Mouse (Mus musculus): ENCODE data around the gene Med16.

The Med16 gene

DNA sequence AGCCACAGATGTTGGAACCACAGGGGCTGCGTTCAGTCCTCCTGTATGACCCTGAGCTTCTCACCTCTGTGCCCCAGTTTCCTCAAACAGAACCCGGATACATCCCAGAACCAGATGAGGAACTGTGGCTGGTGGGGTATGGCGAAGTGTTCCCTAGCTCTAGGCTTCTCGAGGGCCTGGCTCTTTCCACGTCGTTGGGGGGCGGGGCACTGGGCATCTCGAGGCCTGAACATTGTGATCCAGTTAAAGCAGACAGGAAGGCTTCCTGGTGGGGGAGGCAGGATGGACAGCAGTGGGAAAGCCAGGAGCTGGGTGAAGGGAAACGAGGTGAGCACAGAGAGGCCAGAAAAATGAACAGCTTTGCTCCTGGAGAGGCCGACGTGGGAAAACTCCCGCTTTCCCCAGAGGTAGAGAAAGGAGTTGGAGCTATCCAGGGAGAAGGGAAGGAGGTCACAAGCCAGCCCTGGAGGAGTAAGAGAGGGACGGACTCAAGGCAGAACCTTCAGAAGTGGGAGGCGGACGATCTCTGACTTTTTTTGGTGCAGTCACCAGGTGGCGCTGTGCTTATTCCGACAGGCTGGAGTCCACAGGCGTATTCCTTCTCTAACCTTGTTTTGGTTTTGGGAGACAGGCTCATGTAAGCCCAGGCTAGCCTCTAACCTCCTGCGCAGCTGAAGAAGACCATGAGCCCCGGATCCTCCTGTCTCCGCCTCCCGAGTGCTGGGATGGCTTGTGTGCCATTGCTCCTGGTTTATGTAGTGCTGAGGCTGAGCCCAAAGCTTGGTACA is 25.2 kb downstream of the Med16 start:
- DNase-seq: peak; percentile 75

DNA sequence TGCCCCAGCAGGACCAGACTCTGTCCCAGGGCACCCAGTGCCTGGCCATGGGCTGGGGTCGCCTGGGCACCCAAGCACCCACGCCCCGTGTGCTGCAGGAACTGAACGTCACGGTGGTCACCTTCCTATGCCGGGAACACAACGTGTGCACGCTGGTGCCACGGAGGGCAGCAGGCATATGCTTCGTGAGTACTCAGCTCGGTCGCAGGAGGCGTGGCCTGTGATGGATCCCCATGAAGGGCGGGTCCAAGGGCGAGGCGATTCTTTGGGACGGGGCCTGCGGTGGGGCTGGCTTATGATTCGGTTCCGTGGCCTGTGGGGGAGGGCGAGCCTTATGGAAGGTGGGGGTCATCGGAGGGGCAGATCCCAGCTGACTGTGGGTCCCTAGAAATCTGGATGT is 26.7 kb downstream of the Med16 start:
- DNase-seq: no peak

DNA sequence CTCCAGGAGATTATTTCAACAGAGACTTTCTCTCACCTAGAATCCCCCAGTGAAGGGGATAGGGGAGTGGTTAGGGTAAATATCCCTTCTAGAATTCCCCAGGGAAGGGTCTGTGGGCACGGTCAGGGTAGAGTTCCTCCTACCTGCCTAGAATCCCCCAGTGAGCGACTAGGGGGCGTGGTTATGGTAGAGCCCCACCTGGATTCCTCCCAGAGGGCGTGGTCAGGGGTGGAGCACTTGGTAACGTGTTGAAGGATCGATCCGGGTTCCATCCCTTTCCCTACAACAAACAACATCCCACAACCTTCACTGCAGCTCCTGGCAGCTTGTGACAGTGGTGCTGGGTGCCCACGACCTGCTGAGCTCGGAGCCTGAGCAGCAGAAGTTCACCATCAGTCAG is 28.0 kb downstream of the Med16 start:
- no peak for DNase-seq

DNA sequence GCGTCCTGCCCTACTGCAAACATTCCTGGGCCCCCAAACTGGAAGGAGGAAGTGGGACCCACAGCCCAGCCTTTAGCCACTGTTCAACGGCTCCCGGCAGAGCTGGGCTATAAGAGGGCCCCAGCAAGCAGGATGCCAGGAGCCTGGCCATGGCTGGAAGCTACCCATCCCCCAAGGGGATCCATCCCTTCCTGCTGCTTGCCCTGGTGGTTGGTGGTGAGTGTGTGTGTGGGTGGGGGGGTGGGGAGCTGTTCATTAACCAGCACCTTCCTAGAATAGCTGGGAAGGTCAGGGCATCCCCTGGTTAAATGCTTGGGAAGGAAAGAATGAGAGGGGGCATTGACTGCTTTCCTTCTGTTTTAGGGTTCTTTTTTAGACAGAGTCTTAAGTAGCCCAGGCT is 29.2 kb downstream of the Med16 start:
- no peak for DNase-seq

DNA sequence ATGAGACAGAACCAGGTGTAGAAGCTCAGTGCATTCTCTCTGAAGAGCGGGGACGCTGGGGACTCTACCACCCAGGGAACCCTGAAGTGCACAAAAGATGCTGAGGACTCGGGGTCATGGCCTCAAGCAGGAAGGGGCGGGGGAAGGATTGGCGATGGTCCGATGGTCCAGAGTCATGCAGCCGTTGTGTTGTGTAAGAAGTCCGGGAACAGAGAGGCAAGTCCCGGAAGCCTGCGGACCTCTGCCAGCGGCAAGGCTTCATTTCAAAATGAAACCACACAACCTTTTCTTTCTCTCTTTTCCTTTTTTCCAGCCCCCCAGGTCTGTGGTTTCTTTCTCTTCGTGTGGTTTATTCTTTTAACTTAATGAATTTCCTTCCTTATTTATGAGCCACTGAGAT is 31.0 kb downstream of the Med16 start:
- DNase-seq: no peak

DNA sequence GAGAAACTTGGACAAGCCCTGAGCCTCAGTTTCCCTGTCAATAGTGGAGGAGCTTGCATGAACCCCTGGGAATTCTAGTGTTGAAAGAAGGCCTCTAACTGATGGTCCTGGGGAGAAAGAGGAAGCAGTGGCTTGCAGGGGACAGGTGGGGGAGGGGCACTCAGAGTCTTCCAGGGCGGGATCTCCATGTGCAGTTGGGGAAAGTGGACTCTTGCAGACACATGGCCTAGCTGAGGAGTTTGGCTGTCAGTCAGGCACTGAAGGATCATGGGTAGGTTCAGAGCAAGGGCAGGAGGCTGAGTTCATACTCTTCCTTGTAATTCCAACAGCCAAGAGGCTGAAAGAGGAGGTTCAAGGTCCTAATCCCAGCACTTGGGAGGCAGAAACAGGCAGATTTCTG is 31.5 kb downstream of the Med16 start:
- no peak for DNase-seq

DNA sequence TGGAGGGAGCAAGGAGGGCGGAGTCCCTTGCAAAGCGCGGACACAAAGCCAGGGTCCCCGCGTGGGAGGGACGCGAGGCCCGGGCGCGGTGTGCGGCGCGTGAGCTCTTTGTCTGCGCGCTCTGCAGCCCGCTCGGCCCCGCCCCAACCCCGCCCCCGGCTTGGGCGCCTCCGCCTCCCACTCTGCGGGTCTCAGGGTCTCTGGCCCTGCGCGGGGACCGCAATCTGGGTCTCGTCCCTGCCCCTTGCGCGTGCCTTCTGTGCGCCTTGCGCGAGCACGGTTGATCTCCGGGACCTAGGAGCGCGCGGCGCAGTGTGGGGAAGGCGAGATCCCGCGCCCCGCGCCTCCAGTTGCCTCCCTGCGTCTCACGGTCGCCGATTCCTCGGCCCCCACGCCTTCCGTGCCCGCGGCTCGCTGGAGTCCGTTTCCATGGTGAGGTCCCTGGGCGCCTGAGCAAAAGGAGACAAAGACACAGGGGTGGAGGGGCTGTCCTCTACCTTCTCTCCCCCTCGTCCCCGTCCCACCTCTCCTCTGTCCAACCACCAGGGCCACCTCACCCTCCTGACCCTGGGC is 34.3 kb downstream of the Med16 start, which contains the start of the genes Prtn3 and Plppr3:
Gene Prtn3 (plus strand): TSS at position 187 of the 573 bp plus-strand sequence.
Gene Plppr3 (minus strand): TSS at position 345 of the 573 bp plus-strand sequence.
- peak; percentile 20 for DNase-seq

DNA sequence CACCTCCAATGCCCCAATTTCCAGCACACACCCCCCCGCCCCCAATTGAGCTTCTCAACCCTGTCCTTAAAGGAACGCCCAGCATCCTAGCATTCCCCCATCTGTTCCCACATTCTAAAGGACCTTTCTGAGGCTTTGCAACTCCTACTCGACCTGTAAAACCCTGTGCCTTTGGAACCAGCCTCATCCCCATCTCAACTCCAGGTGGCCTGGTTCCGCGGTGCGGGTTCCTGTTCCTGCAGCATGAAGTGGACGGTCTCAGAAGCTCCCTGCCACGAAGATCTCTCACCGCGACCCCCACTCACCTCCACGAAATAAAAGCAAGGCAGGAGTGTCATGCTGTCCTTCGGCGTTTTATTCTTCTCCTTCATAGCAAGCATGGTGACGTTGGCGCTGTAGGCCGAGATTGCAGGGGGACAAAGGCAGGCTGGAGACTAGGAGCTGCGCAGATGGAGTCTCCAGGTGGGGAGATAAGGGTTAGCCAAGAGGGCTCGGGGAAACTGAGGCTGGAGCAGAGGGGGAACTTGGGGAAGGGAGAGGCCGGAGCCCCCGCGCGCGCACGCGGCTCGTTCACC is 34.9 kb downstream of the Med16 start:
- no peak for DNase-seq

DNA sequence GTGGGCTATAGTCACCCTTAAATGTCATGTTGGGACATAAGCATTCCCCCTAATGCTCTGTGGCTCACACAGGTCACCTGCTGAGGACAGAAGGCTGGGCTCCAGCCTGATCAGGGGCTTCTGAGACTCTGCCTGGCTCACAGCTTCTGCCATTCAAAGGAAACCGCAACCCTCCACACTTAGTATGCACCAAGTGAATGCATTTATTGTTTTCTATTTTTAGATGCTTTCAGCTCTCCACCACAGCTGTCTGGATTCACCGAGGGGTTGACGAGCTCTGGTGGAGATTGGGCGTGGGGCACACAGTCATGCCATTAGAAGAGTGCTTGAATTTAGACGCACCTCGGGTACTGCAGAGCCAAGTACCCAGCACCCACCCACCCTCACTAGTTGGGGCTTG is 35.4 kb downstream of the Med16 start:
- DNase-seq: no peak

DNA sequence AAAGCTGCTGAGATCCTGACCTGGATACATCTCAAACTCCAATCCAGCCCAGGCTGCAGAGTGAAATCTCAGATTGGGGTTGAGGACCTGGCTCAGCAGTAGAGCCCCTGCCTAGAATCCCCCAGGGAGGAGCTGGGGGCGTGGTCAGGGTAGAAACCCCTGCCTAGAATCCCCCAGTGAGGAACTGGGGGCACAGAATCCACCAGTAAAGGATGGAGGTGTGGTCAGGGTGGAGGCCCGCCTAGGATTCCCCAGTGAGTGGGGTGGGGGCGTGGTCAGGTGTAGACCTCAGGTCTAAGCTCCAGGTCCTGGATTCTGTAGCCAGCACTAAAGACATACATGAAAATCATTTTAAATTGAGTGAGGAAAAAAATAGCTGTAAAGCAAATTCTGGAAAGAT is 35.9 kb downstream of the Med16 start:
- DNase-seq: no peak

DNA sequence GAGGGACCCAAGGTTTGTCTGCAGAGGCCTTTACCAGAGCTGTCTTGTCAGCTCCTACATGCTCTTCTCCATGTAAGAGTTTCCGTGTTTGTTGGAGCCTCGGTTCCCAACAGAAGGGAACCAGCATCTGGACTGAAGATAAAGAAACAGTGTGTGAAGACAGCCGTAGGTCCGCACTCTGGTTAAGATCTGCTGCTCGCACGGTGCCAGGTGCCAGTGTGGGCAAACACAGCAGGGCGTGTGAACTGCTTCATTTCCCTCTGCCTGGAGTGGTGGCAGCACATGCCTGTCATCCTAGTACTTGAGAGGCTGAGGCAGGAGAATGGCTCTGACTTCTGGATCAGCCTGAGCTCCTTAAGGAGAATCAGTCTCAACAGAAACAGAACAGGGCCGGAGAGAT is 36.9 kb downstream of the Med16 start:
- DNase-seq: no peak

DNA sequence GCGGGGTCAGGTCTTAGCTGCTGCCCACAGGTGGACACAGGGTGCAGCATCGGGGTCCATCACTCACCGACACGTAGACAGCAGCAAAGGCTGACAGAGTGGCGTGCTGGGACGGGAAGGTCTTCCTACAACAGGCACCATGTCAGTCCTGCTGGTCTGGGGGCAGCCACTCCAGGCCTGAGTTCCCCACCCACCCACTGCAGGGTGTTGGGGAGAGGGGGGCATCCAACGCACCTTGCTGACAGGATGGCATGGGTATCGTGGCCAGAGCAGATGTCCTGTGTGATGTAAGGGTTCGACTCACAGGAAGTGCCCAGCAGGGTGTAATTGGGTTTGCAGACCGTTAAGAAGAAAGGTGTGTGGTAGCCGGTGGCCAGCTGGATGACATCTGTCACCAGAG is 42.1 kb downstream of the Med16 start:
- no peak for DNase-seq

DNA sequence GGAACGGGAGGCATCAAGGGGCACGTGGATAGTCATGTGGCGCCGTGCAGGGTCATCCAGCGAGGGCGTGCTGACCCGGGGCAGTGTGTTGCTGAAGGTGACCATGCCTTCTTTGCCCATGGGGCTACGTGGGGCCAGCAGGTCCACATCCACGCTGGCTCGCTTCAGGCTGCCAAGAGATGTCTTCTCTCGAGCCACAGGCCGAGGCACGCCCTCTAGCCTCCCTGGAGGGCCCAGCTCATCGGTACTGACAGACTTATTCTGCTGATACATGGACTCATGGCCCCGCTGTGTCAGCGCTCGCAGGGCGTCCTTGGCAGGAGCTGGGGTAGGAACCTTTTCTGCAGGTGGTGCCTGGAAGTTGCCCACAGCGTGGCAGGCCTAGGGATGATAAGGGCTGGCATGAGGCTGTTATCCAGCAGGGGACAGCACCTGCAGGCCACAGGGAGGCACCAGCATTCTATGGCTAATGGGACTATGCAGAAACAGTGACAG is 42.9 kb downstream of the Med16 start:
- no peak for DNase-seq

DNA sequence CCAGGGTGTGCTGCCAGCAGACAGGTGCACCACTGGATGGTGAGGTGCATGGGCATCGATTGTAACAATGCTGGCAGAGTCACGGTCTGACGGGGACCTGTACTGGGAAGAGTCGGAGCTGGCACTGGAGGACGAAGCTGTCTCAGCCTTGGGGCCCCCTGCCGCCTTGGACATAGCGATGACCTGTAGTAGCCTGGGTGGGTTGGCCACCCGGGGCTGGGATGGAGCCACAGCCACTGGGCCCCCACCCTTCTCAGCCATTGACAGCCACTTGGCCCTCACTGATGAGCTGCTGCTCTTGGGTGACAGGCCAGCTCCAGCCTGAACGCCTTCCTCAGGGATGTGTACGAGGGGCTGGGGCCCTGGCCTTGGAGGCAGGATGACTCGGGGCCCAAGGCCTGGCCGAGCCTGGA is 43.5 kb downstream of the Med16 start:
- DNase-seq: no peak

DNA sequence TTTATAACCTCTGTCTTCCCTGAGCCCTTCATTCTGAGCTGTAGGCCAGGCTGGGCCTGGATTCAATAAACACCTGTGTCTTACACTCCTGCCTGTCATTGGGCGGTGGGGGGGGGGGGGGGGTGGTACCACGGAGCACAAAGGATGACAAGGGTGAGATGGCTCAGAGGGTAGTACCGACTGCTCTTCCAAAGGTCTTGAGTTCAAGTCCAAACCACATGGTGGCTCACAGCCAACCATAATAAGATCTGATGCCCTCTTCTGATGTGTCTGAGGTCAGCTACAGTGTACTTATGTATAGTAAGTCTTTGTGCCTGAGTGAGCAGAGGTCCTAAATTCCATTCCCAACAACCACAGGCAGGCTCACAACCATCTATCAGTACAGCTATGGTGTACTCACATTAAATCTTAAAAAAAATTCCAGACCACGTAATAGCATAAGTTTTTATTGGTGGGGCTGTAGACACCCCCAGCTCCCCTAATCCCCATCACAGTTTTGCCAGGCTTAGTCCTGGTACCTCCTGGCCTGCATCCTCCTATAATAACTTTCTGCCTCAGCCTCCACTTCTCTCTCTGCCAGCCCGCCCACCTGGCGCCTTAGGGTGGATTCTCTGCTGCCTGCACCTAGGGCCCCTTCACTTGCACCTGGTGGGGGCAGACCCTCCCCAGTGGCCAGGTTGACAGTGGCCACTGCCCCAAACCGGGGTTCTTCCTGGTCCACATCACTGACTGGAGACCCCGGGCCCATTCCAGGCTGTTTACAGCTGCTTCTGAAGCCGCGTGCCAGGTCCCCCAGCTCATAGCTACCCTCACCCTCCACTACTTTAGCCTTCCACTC is 44.2 kb downstream of the Med16 start:
- no peak for DNase-seq

DNA sequence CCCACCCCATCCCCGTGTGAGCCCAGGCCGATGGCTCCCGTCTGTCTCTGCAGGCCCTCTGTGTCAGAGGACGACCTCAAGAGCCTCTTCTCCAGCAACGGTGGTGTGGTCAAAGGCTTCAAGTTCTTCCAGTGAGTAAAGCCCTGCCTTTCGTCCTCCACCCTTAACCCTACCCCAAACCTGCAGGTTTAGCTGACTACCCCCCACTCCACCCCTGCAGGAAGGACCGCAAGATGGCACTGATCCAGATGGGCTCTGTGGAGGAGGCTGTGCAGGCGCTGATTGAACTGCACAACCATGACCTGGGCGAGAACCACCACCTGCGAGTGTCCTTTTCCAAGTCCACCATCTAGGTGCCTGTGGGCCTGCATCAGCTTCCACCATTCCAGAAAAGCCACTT is 45.8 kb downstream of the Med16 start:
- DNase-seq: no peak

DNA sequence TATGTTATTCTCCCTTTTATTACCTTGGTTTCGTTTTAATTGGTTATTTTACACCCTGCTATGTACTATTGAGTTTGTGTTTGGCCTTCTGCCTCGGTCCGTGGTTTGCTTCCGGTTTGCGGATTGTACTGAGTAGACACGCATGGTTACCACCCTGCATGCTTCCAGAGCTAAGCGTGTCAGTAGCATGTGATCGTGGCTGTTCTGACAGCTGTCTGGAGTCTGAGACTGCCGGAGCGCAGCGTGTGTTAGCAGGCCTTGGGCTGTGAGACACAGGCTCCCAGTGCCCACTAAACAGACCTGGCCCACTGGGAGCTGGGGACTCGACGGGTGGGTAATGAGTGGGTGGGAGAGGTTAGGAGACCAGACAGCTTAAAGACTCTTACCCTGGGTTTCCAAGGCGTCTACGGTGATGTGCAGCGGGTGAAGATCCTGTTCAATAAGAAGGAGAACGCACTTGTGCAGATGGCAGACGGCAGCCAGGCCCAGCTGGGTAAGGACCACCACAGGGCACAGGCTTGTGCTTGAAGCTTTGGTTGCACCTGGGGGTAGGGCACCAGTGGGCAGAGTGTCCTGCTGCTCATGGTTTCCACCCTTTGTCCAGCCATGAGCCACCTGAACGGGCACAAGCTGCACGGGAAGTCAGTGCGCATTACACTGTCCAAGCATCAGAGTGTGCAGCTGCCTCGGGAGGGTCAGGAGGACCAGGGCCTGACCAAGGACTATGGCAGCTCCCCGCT is 46.5 kb downstream of the Med16 start:
- no peak for DNase-seq

DNA sequence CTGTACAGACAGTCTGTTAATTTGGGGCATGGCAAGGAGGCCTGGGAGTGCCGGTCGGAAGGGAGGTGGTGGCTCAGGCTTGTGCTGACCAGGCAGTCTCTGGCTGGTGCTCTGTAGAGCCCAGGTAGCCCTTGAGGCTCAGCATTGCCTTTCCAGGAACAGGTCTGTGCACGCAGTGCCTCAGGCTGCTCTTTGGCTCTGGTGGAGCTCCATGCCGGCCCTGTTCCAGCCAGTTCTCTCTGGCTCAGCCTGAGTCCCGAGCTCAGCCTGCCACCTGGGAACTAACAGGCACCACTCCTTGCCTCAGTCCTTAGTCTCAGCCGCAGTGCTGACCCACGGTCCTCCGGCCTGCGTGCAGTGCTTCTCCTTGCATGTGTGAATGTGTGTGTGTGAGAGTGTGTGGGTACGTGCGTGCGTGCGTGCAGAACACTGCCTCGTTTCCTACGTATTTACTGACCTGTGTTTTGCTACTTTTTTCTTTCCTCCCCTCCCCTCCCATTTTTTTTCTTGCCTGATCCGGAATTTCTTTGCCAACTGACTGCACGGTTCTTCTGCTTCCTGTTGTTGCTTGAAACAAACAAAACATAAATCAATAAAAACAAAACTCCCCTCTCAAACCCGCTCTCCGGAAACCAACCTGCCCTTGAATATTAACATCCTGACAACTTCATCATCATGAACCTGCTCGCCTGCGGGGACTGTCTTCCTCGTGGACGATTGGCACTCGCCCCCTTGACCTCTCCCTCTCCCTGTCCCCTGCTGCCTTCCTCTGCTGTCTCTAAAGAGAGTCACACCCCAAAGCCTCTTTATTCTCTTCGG is 47.3 kb downstream of the Med16 start:
- no peak for DNase-seq

DNA sequence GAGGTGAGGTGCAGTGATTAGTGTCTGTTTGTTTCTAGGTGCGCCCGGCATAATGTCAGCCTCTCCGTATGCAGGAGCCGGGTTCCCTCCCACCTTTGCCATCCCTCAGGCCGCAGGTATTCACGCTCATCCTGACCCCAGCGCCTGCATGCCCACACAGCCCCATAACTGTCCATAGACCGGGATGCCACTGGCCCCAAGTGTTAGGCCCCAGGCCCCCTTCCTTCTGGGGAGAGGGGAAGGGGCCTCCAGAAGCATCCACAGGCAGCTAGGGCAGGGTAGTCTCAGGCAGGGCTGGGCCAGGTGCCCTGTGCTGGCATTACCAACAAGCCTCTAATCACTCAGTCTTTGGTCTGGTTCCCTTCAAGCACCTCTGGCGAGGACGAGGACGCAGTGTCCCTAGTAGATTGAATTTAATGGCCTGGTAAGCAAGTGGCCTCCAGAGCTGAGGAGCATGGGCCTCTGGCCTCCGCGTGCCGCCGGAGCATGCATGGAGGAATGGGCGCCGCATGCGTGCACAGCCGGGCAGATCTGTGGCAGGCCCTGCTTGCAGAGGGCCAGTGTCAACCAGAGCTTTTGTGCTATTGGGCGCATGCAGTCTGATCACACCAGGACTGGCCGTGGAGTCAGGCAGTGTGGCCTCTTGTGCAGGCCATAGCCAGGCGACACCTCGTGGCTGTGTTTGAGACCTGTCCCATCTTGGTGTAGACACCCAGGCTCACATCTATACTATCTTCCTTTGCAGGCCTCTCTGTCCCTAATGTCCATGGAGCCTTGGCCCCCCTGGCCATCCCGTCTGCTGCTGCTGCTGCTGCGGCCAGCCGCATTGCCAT is 48.4 kb downstream of the Med16 start:
- DNase-seq: no peak

DNA sequence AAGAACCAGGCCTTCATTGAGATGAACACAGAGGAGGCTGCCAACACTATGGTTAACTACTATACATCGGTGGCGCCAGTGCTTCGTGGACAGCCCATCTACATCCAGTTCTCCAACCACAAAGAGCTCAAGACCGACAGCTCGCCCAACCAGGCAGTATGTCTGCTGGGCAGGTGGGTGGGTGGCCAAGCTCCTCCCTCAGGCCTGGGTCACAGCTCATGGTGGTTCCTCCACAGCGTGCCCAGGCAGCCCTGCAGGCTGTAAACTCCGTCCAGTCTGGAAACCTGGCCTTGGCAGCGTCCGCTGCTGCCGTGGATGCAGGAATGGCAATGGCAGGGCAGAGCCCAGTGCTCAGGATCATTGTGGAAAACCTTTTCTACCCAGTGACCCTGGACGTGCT is 49.6 kb downstream of the Med16 start:
- no peak for DNase-seq

Data from thymus, postnatal 14 days (tissue).